Mouse (Mus musculus): ENCODE measurements around the gene Gpr85. TPM values are rescaled to one million over a fixed set of nuclear protein-coding genes. Genes with fewer than 3 reads are reported as not detected.

Gpr85 gene
- 0.20 and 0.21 TPM in 2 replicates for polyA plus RNA-seq (2015; fragmentation: Nextera tagmentation; extraction: Ambion mirVana)

GRCm38 (mm10) chr6:13839345-13840054 lies at the start of gene Gpr85:
Gene Gpr85, minus strand, starts transcription at chr6:13839942.
- no peaks in the 10 kb centered on the region for H3K36me3 ChIP-seq (ENCODE audit: control insufficient read depth, insufficient read depth)
- WGBS (ENCODE audit: insufficient replicate concordance) = 30% methylated on average over 18 of the region's 18 CpGs
- no peak for ATAC-seq (ENCODE audit: low read depth)

GRCm38 (mm10) chr6:13884877-13885592 lies 45.3 kb upstream of the Gpr85 start:
- Histone ChIP-seq H3K27me3 (ENCODE audit: control insufficient read depth, insufficient read depth, low read depth, low read length) (no peaks in the 10 kb centered on the region), H3K36me3 (ENCODE audit: control insufficient read depth, insufficient read depth) (no peaks in the 10 kb centered on the region), H3K9ac (ENCODE audit: low read depth, low read length) (no peak overlapping the region), H3K9me3 (replicated peaks; ENCODE audit: control insufficient read depth, low read length) (no peaks in the 10 kb centered on the region), H3K4me3 (ENCODE audit: low read depth, low read length) (no peak overlapping the region), H3K4me2 (ENCODE audit: low read depth, low read length) (no peak overlapping the region), H3K4me1 (ENCODE audit: control insufficient read depth, low read depth, low read length) (no peaks in the 10 kb centered on the region), H3K27ac (ENCODE audit: low read length) (no peak overlapping the region)
- WGBS (ENCODE audit: insufficient replicate concordance) = 63% methylated on average over 3 of the region's 3 CpGs
- ATAC-seq (ENCODE audit: low read depth) = no peak

More at GRCm38 (mm10) chr6:13839345-13840054, at the start of gene Gpr85:
- Histone ChIP-seq H3K27ac (ENCODE audit: low read length) (no peak within 1 kb of the TSS), H3K9ac (ENCODE audit: low read depth, low read length) (peak within 1 kb of the TSS; percentile 37; the same call in 1 of the 2 replicates), H3K4me3 (ENCODE audit: low read depth, low read length) (peak within 1 kb of the TSS; percentile 55), H3K27me3 (ENCODE audit: control insufficient read depth, insufficient read depth, low read depth, low read length) (peaks cover 22% of the 10 kb centered on the region), H3K4me2 (ENCODE audit: low read depth, low read length) (peak within 1 kb of the TSS; percentile 74), H3K4me1 (ENCODE audit: control insufficient read depth, low read depth, low read length) (no peaks in the 10 kb centered on the region; the same call in 1 of the 2 replicates), H3K9me3 (replicated peaks; ENCODE audit: control insufficient read depth, low read length) (no peaks in the 10 kb centered on the region)

- no peak for ATAC-seq (ENCODE audit: low read depth)
Observed at GRCm38 (mm10) chr6:13882919-13883318, 43.2 kb upstream of the Gpr85 start.

GRCm38 (mm10) chr6:13873959-13874358 lies 34.2 kb upstream of the Gpr85 start:
- Histone ChIP-seq H3K4me2 (ENCODE audit: low read depth, low read length) (no peak overlapping the region), H3K27ac (ENCODE audit: low read length) (no peak overlapping the region), H3K9ac (ENCODE audit: low read depth, low read length) (no peak overlapping the region), H3K4me1 (ENCODE audit: control insufficient read depth, low read depth, low read length) (peaks cover 2% of the 10 kb centered on the region), H3K27me3 (ENCODE audit: control insufficient read depth, insufficient read depth, low read depth, low read length) (no peaks in the 10 kb centered on the region), H3K36me3 (ENCODE audit: control insufficient read depth, insufficient read depth) (no peaks in the 10 kb centered on the region), H3K9me3 (replicated peaks; ENCODE audit: control insufficient read depth, low read length) (no peaks in the 10 kb centered on the region), H3K4me3 (ENCODE audit: low read depth, low read length) (no peak overlapping the region)
- no peak for ATAC-seq (ENCODE audit: low read depth)
- 53% methylated on average over 2 of the region's 2 CpGs for WGBS (ENCODE audit: insufficient replicate concordance)

More at GRCm38 (mm10) chr6:13882919-13883318, 43.2 kb upstream of the Gpr85 start:
- no peaks in the 10 kb centered on the region for H3K4me1 ChIP-seq (ENCODE audit: control insufficient read depth, low read depth, low read length)
- no peaks in the 10 kb centered on the region for H3K27me3 ChIP-seq (ENCODE audit: control insufficient read depth, insufficient read depth, low read depth, low read length)
- H3K27ac ChIP-seq (ENCODE audit: low read length) = no peak overlapping the region
- H3K4me3 ChIP-seq (ENCODE audit: low read depth, low read length) = no peak overlapping the region
- no peak overlapping the region for H3K4me2 ChIP-seq (ENCODE audit: low read depth, low read length)
- H3K9ac ChIP-seq (ENCODE audit: low read depth, low read length) = no peak overlapping the region
- no peaks in the 10 kb centered on the region for H3K36me3 ChIP-seq (ENCODE audit: control insufficient read depth, insufficient read depth)
- H3K9me3 ChIP-seq (replicated peaks; ENCODE audit: control insufficient read depth, low read length) = no peaks in the 10 kb centered on the region

- no peaks in the 10 kb centered on the region for H3K27me3 ChIP-seq (ENCODE audit: control insufficient read depth, insufficient read depth, low read depth, low read length)
- H3K27ac ChIP-seq (ENCODE audit: low read length) = no peak overlapping the region
- no peaks in the 10 kb centered on the region for H3K9me3 ChIP-seq (replicated peaks; ENCODE audit: control insufficient read depth, low read length)
- peak overlapping the region; percentile 77 for H3K4me3 ChIP-seq (ENCODE audit: low read depth, low read length)
- no peak for ATAC-seq (ENCODE audit: low read depth)
- peak overlapping the region; percentile 16; the same call in 1 of the 2 replicates for H3K9ac ChIP-seq (ENCODE audit: low read depth, low read length)
- peak overlapping the region; percentile 64 for H3K4me2 ChIP-seq (ENCODE audit: low read depth, low read length)
- H3K4me1 ChIP-seq (ENCODE audit: control insufficient read depth, low read depth, low read length) = peaks cover 2% of the 10 kb centered on the region
- WGBS (ENCODE audit: insufficient replicate concordance) = 23% methylated on average over 7 of the region's 7 CpGs
- no peaks in the 10 kb centered on the region for H3K36me3 ChIP-seq (ENCODE audit: control insufficient read depth, insufficient read depth)
Observed at GRCm38 (mm10) chr6:13872076-13872475, 32.3 kb upstream of the Gpr85 start.

- H3K9me3 ChIP-seq (replicated peaks; ENCODE audit: control insufficient read depth, low read length) = no peaks in the 10 kb centered on the region
- H3K36me3 ChIP-seq (ENCODE audit: control insufficient read depth, insufficient read depth) = no peaks in the 10 kb centered on the region
- H3K9ac ChIP-seq (ENCODE audit: low read depth, low read length) = peak overlapping the region; percentile 62
- H3K27me3 ChIP-seq (ENCODE audit: control insufficient read depth, insufficient read depth, low read depth, low read length) = no peaks in the 10 kb centered on the region
- H3K4me1 ChIP-seq (ENCODE audit: control insufficient read depth, low read depth, low read length) = peaks cover 2% of the 10 kb centered on the region
- ATAC-seq (ENCODE audit: low read depth) = peak; percentile 51
- peak overlapping the region; percentile 64 for H3K4me2 ChIP-seq (ENCODE audit: low read depth, low read length)
- H3K27ac ChIP-seq (ENCODE audit: low read length) = peak overlapping the region; percentile 47
- WGBS (ENCODE audit: insufficient replicate concordance) = 0% methylated on average over 7 of the region's 7 CpGs
- peak overlapping the region; percentile 77 for H3K4me3 ChIP-seq (ENCODE audit: low read depth, low read length)
Observed at GRCm38 (mm10) chr6:13871625-13871958, 31.9 kb upstream of the Gpr85 start.

- peak within 1 kb of the TSS; percentile 71 for H3K9ac ChIP-seq (ENCODE audit: low read depth, low read length)
- no peaks in the 10 kb centered on the region for H3K9me3 ChIP-seq (replicated peaks; ENCODE audit: control insufficient read depth, low read length)
- H3K4me2 ChIP-seq (ENCODE audit: low read depth, low read length) = peak within 1 kb of the TSS; percentile 64
- WGBS (ENCODE audit: insufficient replicate concordance) = under 1% methylated on average over 19 of the region's 19 CpGs
- no peaks in the 10 kb centered on the region for H3K27me3 ChIP-seq (ENCODE audit: control insufficient read depth, insufficient read depth, low read depth, low read length)
- peaks cover 2% of the 10 kb centered on the region for H3K4me1 ChIP-seq (ENCODE audit: control insufficient read depth, low read depth, low read length)
- ATAC-seq (ENCODE audit: low read depth) = peak; percentile 100
- no peaks in the 10 kb centered on the region for H3K36me3 ChIP-seq (ENCODE audit: control insufficient read depth, insufficient read depth)
- H3K4me3 ChIP-seq (ENCODE audit: low read depth, low read length) = peak within 1 kb of the TSS; percentile 77
- peak within 1 kb of the TSS; percentile 79 for H3K27ac ChIP-seq (ENCODE audit: low read length)
Observed at GRCm38 (mm10) chr6:13870919-13871624, 31.3 kb upstream of the Gpr85 start, which contains the start of gene 2610001J05Rik. Gene 2610001J05Rik, minus strand, starts transcription at chr6:13871518.

GRCm38 (mm10) chr6:13870289-13870741 lies 30.6 kb upstream of the Gpr85 start:
- no peaks in the 10 kb centered on the region for H3K27me3 ChIP-seq (ENCODE audit: control insufficient read depth, insufficient read depth, low read depth, low read length)
- no peaks in the 10 kb centered on the region for H3K36me3 ChIP-seq (ENCODE audit: control insufficient read depth, insufficient read depth)
- peak overlapping the region; percentile 30 for H3K4me2 ChIP-seq (ENCODE audit: low read depth, low read length)
- H3K4me3 ChIP-seq (ENCODE audit: low read depth, low read length) = peak overlapping the region; percentile 13; the same call in 1 of the 2 replicates
- WGBS (ENCODE audit: insufficient replicate concordance) = 51% methylated on average over 12 of the region's 12 CpGs
- H3K9me3 ChIP-seq (replicated peaks; ENCODE audit: control insufficient read depth, low read length) = no peaks in the 10 kb centered on the region
- H3K9ac ChIP-seq (ENCODE audit: low read depth, low read length) = no peak overlapping the region
- ATAC-seq (ENCODE audit: low read depth) = no peak
- peaks cover 2% of the 10 kb centered on the region for H3K4me1 ChIP-seq (ENCODE audit: control insufficient read depth, low read depth, low read length)
- no peak overlapping the region for H3K27ac ChIP-seq (ENCODE audit: low read length)
